Mouse (Mus musculus) neural tube, embryonic 11.5 days (tissue): Measurements from ENCODE around the gene Krt8. TPM values are rescaled to one million over a fixed set of nuclear protein-coding genes. Genes with fewer than 3 reads are reported as not detected.

Experiments
- ATAC-seq: fragments of 200-750 bp; cut with Nextera tagmentation; 2 replicates; pipeline ENCODE4 v1.8.0; 2017; ENCODE audit warnings: moderate number of reproducible peaks, mild to moderate bottlenecking, moderate TSS enrichment, moderate library complexity; ENCODE audit not compliant: insufficient read depth, low FRiP score, low TSS enrichment
- DNase-seq: peaks from one replicate; pipeline ENCODE4 v3.0.0-alpha.2; 2015; ENCODE audit warnings: low spot score
- H3K27ac ChIP-seq: fragments of 300-500 bp; sonication (generic); 2 replicates; pipeline ENCODE4 v1.5.1; 2014; ENCODE audit warnings: low read depth, mild to moderate bottlenecking, low read length
- H3K27me3 ChIP-seq: fragments of 300-500 bp; sonication (generic); 2 replicates; pipeline ENCODE4 v1.6.1; 2014; ENCODE audit warnings: mild to moderate bottlenecking, low read length, mixed read lengths; ENCODE audit not compliant: control insufficient read depth, insufficient read depth
- H3K36me3 ChIP-seq: fragments of 300-500 bp; sonication (generic); 2 replicates; pipeline ENCODE4 v1.6.1; 2014; ENCODE audit warnings: mild to moderate bottlenecking, low read length, moderate library complexity, mixed read lengths; ENCODE audit not compliant: control insufficient read depth, insufficient read depth
- H3K4me1 ChIP-seq: fragments of 300-500 bp; sonication (generic); 2 replicates; pipeline ENCODE4 v1.6.1; 2014; ENCODE audit warnings: low read length, mixed read lengths; ENCODE audit not compliant: control insufficient read depth, insufficient read depth
- H3K4me2 ChIP-seq: fragments of 300-500 bp; sonication (generic); 2 replicates; pipeline ENCODE4 v1.6.1; 2014; ENCODE audit warnings: low read depth, mild to moderate bottlenecking, moderate library complexity
- H3K4me3 ChIP-seq: fragments of 300-500 bp; sonication (generic); 2 replicates; pipeline ENCODE4 v1.5.1; 2014; ENCODE audit warnings: low read depth, low read length
- H3K9ac ChIP-seq: fragments of 300-500 bp; sonication (generic); 2 replicates; pipeline ENCODE4 v1.6.1; 2014; ENCODE audit warnings: mild to moderate bottlenecking, low read length
- H3K9me3 ChIP-seq: fragments of 300-500 bp; sonication (generic); 2 replicates; pipeline ENCODE4 v1.6.1; 2016; ENCODE audit warnings: low read length; ENCODE audit not compliant: control insufficient read depth
- WGBS: fragments of 180-500 bp; shearing (Covaris S2); extraction: QIAGEN DNeasy Blood & Tissue Kit; methylation state at CpG from one replicate; pipeline ENCODE4 v1.1.7; 2014; 5-methylcytosine and 5-hydroxymethylcytosine counted together
- polyA plus RNA-seq: library from polyadenylated mRNA; unstranded; fragments of >200 nt; fragmentation: Nextera tagmentation; extraction: Ambion mirVana; gene quantifications from 2 replicates; pipeline ENCODE4 v1.2.1, GENCODE M21; 2014

Krt8 gene
- polyA plus RNA-seq, 1 experiment from 2014 or later = 13.1 TPM

- Histone ChIP-seq H3K4me1 (peaks cover 4% of the 10 kb centered on the region; the same call in 1 of the 2 replicates), H3K4me2 (no peak overlapping the region), H3K9me3 (no peaks in the 10 kb centered on the region), H3K36me3 (no peaks in the 10 kb centered on the region), H3K27me3 (peaks cover 3% of the 10 kb centered on the region; the same call in 1 of the 2 replicates), H3K27ac (no peak overlapping the region), H3K9ac (no peak overlapping the region), H3K4me3 (no peak overlapping the region)
- DNase-seq (no peak), ATAC-seq (no peak)
- 66% methylated on average over 8 of the region's 8 CpGs for WGBS
Measured at GRCm38 (mm10) chr15:101988714-101989113, 15.6 kb downstream of the Krt8 start.

DNA sequence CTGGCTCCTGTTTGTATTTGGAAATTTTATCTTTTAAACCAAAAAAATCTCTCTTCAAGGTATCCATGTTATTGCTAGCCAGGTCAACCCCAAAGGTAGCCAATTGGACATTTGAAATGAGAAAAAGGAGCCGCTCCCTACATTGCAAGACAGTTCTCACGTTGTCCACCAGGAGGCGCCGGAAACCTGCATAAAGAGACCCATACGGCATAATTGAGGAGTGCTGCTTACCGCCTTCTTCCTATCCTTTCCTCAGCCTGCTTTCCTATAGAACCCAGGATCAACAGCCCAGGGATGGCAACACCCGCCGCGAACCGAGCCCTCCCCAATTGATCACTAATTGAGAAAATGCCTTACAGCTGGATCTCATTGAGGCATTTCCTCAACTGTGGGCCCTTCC lies 16.2 kb downstream of the Krt8 start:
- Histone ChIP-seq H3K36me3 (no peaks in the 10 kb centered on the region), H3K9me3 (no peaks in the 10 kb centered on the region), H3K4me1 (peaks cover 4% of the 10 kb centered on the region; the same call in 1 of the 2 replicates), H3K4me2 (no peak overlapping the region), H3K27ac (no peak overlapping the region), H3K4me3 (no peak overlapping the region), H3K27me3 (peaks cover 3% of the 10 kb centered on the region; the same call in 1 of the 2 replicates), H3K9ac (no peak overlapping the region)
- ATAC-seq (no peak; the same call in 1 of the 2 replicates), DNase-seq (peak; percentile 87)
- WGBS = under 1% methylated on average over 10 of the region's 10 CpGs

DNA sequence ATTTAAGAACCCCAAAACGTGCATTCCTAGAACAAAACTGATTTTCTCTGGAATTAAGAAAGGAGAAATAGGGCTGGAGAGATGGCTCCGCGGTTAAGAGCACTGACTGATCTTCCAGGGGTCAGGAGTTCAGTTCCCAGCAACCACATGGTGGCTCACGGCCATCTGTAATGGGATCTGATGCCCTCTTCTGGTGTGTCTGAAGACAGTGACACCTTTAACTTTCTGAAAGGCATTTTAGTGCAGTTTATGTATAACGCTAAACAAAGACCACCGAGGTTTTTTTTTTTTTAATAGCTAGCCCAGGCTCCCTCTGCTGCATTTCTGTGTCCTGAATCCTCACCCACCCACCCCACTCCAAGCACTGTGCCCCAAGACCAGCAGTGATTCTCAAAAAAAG lies 19.5 kb downstream of the Krt8 start:
- peaks cover 4% of the 10 kb centered on the region; the same call in 1 of the 2 replicates for H3K4me1 ChIP-seq
- peak overlapping the region; percentile 37 for H3K4me2 ChIP-seq
- ATAC-seq = no peak
- DNase-seq = peak; percentile 29
- H3K27ac ChIP-seq = no peak overlapping the region
- no peaks in the 10 kb centered on the region for H3K27me3 ChIP-seq
- H3K36me3 ChIP-seq = no peaks in the 10 kb centered on the region
- H3K4me3 ChIP-seq = 0 out of 2 replicates have a peak overlapping the region, but pooled peaks have one; percentile 2
- WGBS = 19% methylated on average over 6 of the region's 6 CpGs
- H3K9ac ChIP-seq = peak overlapping the region; percentile 35
- H3K9me3 ChIP-seq = no peaks in the 10 kb centered on the region

GRCm38 (mm10) chr15:101983949-101984601 lies 20.2 kb downstream of the Krt8 start:
- H3K4me1 ChIP-seq = peaks cover 4% of the 10 kb centered on the region; the same call in 1 of the 2 replicates
- DNase-seq = peak; percentile 94
- 4% methylated on average over 15 of the region's 15 CpGs for WGBS
- H3K27ac ChIP-seq = no peak overlapping the region
- H3K27me3 ChIP-seq = no peaks in the 10 kb centered on the region
- no peaks in the 10 kb centered on the region for H3K9me3 ChIP-seq
- H3K9ac ChIP-seq = peak overlapping the region; percentile 19; the same call in 1 of the 2 replicates
- no peak overlapping the region for H3K4me3 ChIP-seq
- H3K4me2 ChIP-seq = peak overlapping the region; percentile 37
- peak; percentile 92 for ATAC-seq
- no peaks in the 10 kb centered on the region for H3K36me3 ChIP-seq

DNA sequence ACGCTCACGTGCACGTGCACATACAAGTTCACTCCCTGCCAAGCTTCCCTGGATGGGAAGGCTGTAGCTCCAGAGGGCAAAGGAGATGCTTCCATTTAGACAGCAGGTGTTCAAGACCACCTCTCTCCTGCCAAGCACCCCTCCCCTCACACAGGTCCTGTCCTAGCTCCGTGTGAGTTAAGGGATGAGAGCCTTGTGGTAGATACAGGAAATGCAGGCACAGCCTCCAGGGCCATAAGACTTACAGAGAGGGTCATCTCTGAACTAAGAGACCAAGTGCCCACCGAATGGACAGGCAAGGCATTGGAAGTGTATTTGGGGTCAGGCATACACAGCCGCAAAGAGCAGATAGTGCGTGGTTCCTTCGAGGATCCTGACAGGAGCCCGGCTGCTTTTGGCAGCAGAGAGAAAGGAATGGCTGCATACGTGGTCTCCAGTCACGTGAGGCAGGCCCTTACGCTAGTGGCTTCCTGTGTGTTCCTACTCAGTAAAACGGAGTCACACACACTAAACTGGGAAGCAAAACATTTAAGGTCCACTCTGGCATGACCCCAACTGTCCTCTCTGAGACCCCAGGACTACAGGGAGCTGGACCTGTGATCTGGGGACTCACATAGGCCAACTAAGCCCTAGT lies 20.9 kb downstream of the Krt8 start:
- Histone ChIP-seq H3K9ac (no peak overlapping the region), H3K27ac (no peak overlapping the region), H3K4me2 (peak overlapping the region; percentile 37; the same call in 1 of the 2 replicates), H3K9me3 (no peaks in the 10 kb centered on the region), H3K27me3 (no peaks in the 10 kb centered on the region), H3K36me3 (no peaks in the 10 kb centered on the region), H3K4me3 (no peak overlapping the region), H3K4me1 (peaks cover 4% of the 10 kb centered on the region; the same call in 1 of the 2 replicates)
- no peak for DNase-seq
- 80% methylated on average over 13 of the region's 13 CpGs for WGBS
- no peak for ATAC-seq

DNA sequence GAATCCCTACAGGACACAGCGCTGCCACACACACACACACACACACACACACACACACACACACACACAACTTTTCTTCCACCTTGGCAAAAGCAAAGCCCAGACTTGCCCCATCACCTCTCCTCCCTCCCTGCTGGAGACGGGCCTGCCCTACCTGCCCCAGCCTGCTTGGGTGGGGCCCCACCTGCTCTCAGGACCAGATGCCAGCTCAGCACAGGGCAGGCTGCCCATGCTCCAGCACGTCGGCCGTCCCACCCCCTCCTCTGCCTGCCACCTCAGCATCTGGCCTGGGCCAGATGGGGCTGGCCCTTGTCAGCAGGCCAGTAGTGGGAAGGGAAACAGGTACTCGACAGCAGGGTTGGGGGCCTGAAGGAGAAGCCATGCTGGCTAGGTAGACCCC lies 23.4 kb downstream of the Krt8 start:
- Histone ChIP-seq H3K4me3 (no peak overlapping the region), H3K4me1 (peaks cover 8% of the 10 kb centered on the region), H3K4me2 (no peak overlapping the region), H3K36me3 (no peaks in the 10 kb centered on the region), H3K27ac (no peak overlapping the region), H3K9ac (no peak overlapping the region), H3K9me3 (no peaks in the 10 kb centered on the region), H3K27me3 (no peaks in the 10 kb centered on the region)
- ATAC-seq (no peak), DNase-seq (no peak)
- WGBS = 62% methylated on average over 6 of the region's 6 CpGs

GRCm38 (mm10) chr15:101977043-101977726 lies 27.1 kb downstream of the Krt8 start:
- H3K9ac ChIP-seq = peak overlapping the region; percentile 62
- DNase-seq (peak; percentile 84), ATAC-seq (peak; percentile 86)
- 3% methylated on average over 37 of the region's 39 CpGs for WGBS
- H3K4me3 ChIP-seq = peak overlapping the region; percentile 21
- no peaks in the 10 kb centered on the region for H3K27me3 ChIP-seq
- peaks cover 4% of the 10 kb centered on the region; the same call in 1 of the 2 replicates for H3K4me1 ChIP-seq
- H3K36me3 ChIP-seq = no peaks in the 10 kb centered on the region
- no peaks in the 10 kb centered on the region for H3K9me3 ChIP-seq
- peak overlapping the region; percentile 63 for H3K4me2 ChIP-seq
- H3K27ac ChIP-seq = no peak overlapping the region

- Histone ChIP-seq H3K9ac (peak overlapping the region; percentile 62), H3K4me2 (no peak overlapping the region; the same call in 1 of the 2 replicates), H3K4me1 (peaks cover 4% of the 10 kb centered on the region; the same call in 1 of the 2 replicates), H3K4me3 (no peak overlapping the region), H3K27ac (no peak overlapping the region), H3K36me3 (no peaks in the 10 kb centered on the region), H3K27me3 (no peaks in the 10 kb centered on the region), H3K9me3 (no peaks in the 10 kb centered on the region)
- no peak for DNase-seq
- no peak for ATAC-seq
- WGBS = 48% methylated on average over 3 of the region's 3 CpGs
Measured at GRCm38 (mm10) chr15:101976641-101977040, 27.6 kb downstream of the Krt8 start.
